Mouse (Mus musculus) myocyte (in vitro differentiated cells): ENCODE data around the gene Snx30. TPM values are rescaled to one million over a fixed set of nuclear protein-coding genes. Genes with fewer than 3 reads are reported as not detected.

Experiments
- H3K27me3 ChIP-seq: one replicate; pipeline ENCODE4 v1.6.1; 2011; ENCODE audit not compliant: control insufficient read depth, insufficient read depth, insufficient read length
- H3K36me3 ChIP-seq: one replicate; pipeline ENCODE4 v1.6.1; 2011; ENCODE audit not compliant: control insufficient read depth, insufficient read depth
- H3K4me2 ChIP-seq: one replicate; pipeline ENCODE4 v1.6.1; 2011; ENCODE audit warnings: low read depth, control low read depth
- H3K4me3 ChIP-seq: one replicate; pipeline ENCODE4 v1.5.1; 2011; ENCODE audit warnings: mild to moderate bottlenecking, control low read depth, moderate library complexity
- H3K79me2 ChIP-seq: one replicate; pipeline ENCODE4 v1.6.1; 2011; ENCODE audit not compliant: control insufficient read depth, insufficient read depth
- H3ac ChIP-seq: one replicate; pipeline ENCODE4 v1.6.1; 2011; ENCODE audit not compliant: control insufficient read depth, insufficient read length
- CEBPB ChIP-seq: IDR thresholded peaks from 2 replicates; pipeline ENCODE4 v1.6.1; 2011; ENCODE audit warnings: mild to moderate bottlenecking, moderate library complexity; ENCODE audit not compliant: poor library complexity, insufficient read depth, severe bottlenecking
- E2F4 ChIP-seq: IDR thresholded peaks from one replicate; pipeline ENCODE4 v1.6.1; 2011; ENCODE audit warnings: mild to moderate bottlenecking, control low read depth, moderate library complexity; ENCODE audit not compliant: insufficient read depth
- MAX ChIP-seq: IDR thresholded peaks from one replicate; pipeline ENCODE4 v1.6.1; 2011; ENCODE audit warnings: low read depth, mild to moderate bottlenecking, control low read depth
- MYOD1 ChIP-seq, 3 experiments: IDR thresholded peaks; one replicate each; pipeline ENCODE4 v1.6.1; 2011; ENCODE audit warnings: control low read depth in 2 of 3, low read depth in 2 of 3, mild to moderate bottlenecking in 2 of 3, moderate library complexity in 1 of 3; ENCODE audit not compliant: insufficient read length in 2 of 3, control insufficient read depth in 1 of 3
- MYOG ChIP-seq, 3 experiments: IDR thresholded peaks; one replicate each; pipeline ENCODE4 v1.6.1; 2011; ENCODE audit warnings: control low read depth in 2 of 3, low read depth in 2 of 3, mild to moderate bottlenecking in 2 of 3; ENCODE audit not compliant: insufficient read length in 2 of 3, control insufficient read depth in 1 of 3, insufficient read depth in 1 of 3
- POLR2A ChIP-seq: IDR thresholded peaks from one replicate; pipeline ENCODE4 v1.6.1; 2011; ENCODE audit warnings: low read depth, mild to moderate bottlenecking, control low read depth, moderate library complexity; ENCODE audit not compliant: insufficient read length
- POLR2AphosphoS2 ChIP-seq: IDR thresholded peaks from one replicate; pipeline ENCODE4 v1.6.1; 2011; ENCODE audit warnings: low read depth, control low read depth; ENCODE audit not compliant: insufficient read length
- REST ChIP-seq: IDR thresholded peaks from one replicate; pipeline ENCODE4 v1.6.1; 2011; ENCODE audit warnings: mild to moderate bottlenecking, control low read depth, moderate library complexity; ENCODE audit not compliant: insufficient read depth, insufficient read length
- SRF ChIP-seq: IDR thresholded peaks from one replicate; pipeline ENCODE4 v1.6.1; 2011; ENCODE audit warnings: low read depth; ENCODE audit not compliant: control insufficient read depth, insufficient read length
- TCF12 ChIP-seq: IDR thresholded peaks from one replicate; pipeline ENCODE4 v1.6.1; 2011; ENCODE audit warnings: mild to moderate bottlenecking, control low read depth; ENCODE audit not compliant: poor library complexity, insufficient read depth, severe bottlenecking
- TCF3 ChIP-seq: IDR thresholded peaks from one replicate; pipeline ENCODE4 v1.6.1; 2011; ENCODE audit warnings: low read depth, control low read depth; ENCODE audit not compliant: insufficient read length
- USF1 ChIP-seq: IDR thresholded peaks from one replicate; pipeline ENCODE4 v1.6.1; 2011; ENCODE audit warnings: low read depth, mild to moderate bottlenecking, control low read depth, moderate library complexity
- polyA plus RNA-seq: library from polyadenylated mRNA; unstranded; fragments of >200 nt; fragmentation: generic; extraction: Trizol; gene quantifications from one replicate; pipeline ENCODE4 v1.2.1, GENCODE M21; 2012; ENCODE audit warnings: missing spikeins

Snx30 gene
- polyA plus RNA-seq, 1 experiment, result 2.6 TPM

DNA sequence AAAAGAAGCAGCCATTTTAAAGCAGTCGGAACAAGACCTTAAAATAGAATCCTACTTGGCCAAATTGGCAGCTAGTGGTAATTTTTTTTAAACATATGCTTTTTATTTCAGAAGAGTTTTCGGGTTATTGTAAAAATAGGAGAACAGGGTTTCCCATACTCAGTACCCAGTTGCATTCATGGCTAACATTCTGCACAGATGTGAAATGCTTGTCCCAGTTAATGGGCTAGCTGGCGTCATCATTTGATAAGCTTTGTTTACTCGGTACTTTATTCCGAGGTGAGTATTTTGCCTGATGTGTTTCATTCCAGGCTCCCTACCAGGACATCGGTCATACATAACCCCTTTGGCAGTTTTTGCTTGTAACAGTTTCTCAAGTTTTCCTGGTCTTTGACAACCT, 64.8 kb downstream of the Snx30 start:
- H3K4me3 ChIP-seq, result no peak overlapping the region
- peak overlapping the region; percentile 48 for H3K4me2 ChIP-seq

DNA sequence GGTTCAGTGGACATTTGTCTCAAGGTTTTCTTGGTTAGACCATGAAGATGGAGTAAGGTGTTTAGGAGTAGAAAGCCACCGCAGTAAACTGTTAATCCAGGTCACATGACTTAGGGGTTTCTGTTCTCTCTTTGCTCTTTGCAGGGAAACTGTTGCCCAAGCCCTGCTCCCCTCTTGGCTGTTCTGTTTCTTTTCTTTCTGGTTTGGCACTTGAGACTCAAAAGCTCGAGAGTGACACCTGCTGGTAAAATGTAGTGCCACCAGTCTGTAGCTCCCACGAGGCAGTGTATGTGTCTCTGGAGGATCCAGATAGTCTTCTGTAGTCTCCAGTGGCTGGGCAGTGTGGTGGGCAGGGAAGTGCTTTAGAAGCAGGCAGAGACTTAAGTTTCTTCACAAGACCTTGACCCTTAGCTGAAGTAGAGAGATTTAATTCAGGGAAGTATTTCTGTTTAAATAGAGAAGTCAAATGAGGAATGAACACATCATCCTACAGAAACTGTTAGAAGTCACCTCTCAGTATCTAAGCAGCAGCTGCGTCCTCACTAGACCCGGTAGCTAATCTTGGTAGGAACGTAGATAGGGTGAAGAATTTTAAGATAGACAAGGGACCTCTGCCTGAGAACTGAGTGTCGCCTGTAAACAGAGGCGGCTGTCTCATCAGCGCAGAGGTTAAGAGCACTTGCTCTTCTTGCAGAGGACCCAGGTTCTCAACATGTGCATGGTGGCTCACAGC, 65.4 kb downstream of the Snx30 start:
- Histone ChIP-seq H3K36me3 (no peaks in the 10 kb centered on the region), H3K4me2 (peak overlapping the region; percentile 14), H3K4me3 (no peak overlapping the region), H3ac (no peak overlapping the region), H3K79me2 (no peaks in the 10 kb centered on the region), H3K27me3 (no peaks in the 10 kb centered on the region)
- no peak for TF ChIP-seq SRF
- TF ChIP-seq MAX, result no peak
- no peak for TF ChIP-seq E2F4
- no peak for TF ChIP-seq MYOD1 (IDR thresholded peaks at IDR 0.05; ENCODE audit: control insufficient read depth in 1 of 3, insufficient read length in 2 of 3, low read depth in 2 of 3)
- TF ChIP-seq POLR2A, result no peak
- TF ChIP-seq POLR2AphosphoS2, result no peak
- TF ChIP-seq REST, result no peak
- no peak for TF ChIP-seq USF1
- TF ChIP-seq CEBPB, result no peak
- TF ChIP-seq TCF12, result no peak
- TF ChIP-seq TCF3, result no peak
- TF ChIP-seq MYOG (IDR thresholded peaks at IDR 0.05; ENCODE audit: control insufficient read depth in 1 of 3, insufficient read depth in 1 of 3, insufficient read length in 2 of 3, low read depth in 2 of 3), result no peak

More for the DNA sequence above, 64.8 kb downstream of the Snx30 start:
- TF ChIP-seq MYOG (IDR thresholded peaks at IDR 0.05; ENCODE audit: control insufficient read depth in 1 of 3, insufficient read depth in 1 of 3, insufficient read length in 2 of 3, low read depth in 2 of 3) (no peak), POLR2A (no peak), USF1 (no peak), SRF (no peak), POLR2AphosphoS2 (no peak), MAX (no peak), REST (no peak), TCF12 (no peak), MYOD1 (IDR thresholded peaks at IDR 0.05; ENCODE audit: control insufficient read depth in 1 of 3, insufficient read length in 2 of 3, low read depth in 2 of 3) (no peak), E2F4 (no peak), CEBPB (no peak)
- Histone ChIP-seq H3K36me3 (no peaks in the 10 kb centered on the region), H3K79me2 (no peaks in the 10 kb centered on the region), H3ac (no peak overlapping the region), H3K27me3 (no peaks in the 10 kb centered on the region)

DNA sequence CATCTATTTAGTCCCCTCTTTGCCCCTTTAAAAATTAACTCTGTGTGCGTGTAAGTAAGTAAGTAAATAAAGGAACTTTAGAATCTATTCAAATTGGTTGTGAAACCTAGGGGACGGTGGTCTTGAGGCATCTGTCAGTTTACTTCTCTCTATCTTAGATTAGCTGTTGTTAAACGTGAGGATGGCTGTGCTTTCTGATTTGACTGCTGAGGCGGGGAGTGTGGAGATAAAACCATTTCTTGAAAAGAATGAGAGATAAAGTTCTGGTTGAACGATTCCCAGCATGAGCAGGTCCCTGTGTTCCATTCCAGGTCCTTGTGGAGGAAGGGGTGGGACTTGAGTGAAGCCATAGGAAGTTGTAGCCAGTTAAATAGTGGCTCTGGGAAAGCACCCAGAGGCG, 67.6 kb downstream of the Snx30 start:
- H3K4me3 ChIP-seq, result no peak overlapping the region
- H3K79me2 ChIP-seq, result no peaks in the 10 kb centered on the region
- no peaks in the 10 kb centered on the region for H3K27me3 ChIP-seq
- peak overlapping the region; percentile 3 for H3K4me2 ChIP-seq
- TF ChIP-seq TCF12 (no peak), POLR2AphosphoS2 (no peak), MYOD1 (IDR thresholded peaks at IDR 0.05; ENCODE audit: control insufficient read depth in 1 of 3, insufficient read length in 2 of 3, low read depth in 2 of 3) (no peak), CEBPB (no peak), E2F4 (no peak), USF1 (no peak), POLR2A (no peak), REST (no peak), TCF3 (no peak), MAX (no peak), SRF (no peak), MYOG (IDR thresholded peaks at IDR 0.05; ENCODE audit: control insufficient read depth in 1 of 3, insufficient read depth in 1 of 3, insufficient read length in 2 of 3, low read depth in 2 of 3) (no peak)
- no peaks in the 10 kb centered on the region for H3K36me3 ChIP-seq
- no peak overlapping the region for H3ac ChIP-seq

DNA sequence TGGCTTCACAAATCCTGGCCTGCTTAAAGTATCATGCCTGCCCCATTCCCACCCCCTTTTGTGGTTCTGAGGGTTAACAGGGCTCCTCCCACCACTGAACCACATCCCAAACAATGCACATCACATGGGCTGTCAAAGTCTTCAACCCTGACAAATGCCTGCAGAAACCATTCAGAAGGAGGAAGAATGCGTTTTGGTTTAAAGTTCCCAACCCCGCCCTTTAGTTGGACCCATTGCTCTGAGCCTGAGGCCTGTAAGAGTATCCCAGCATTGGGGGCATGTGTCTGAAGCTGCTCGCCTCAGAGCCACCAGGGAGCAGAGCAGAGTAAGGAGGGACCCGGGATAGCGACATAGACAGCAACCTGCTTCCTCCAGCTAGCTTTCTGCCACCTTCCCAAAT, 68.2 kb downstream of the Snx30 start:
- Histone ChIP-seq H3K27me3 (no peaks in the 10 kb centered on the region), H3ac (no peak overlapping the region), H3K4me3 (no peak overlapping the region), H3K4me2 (no peak overlapping the region), H3K79me2 (no peaks in the 10 kb centered on the region), H3K36me3 (no peaks in the 10 kb centered on the region)
- no peak for TF ChIP-seq POLR2A
- no peak for TF ChIP-seq TCF12
- TF ChIP-seq MAX, result no peak
- TF ChIP-seq USF1, result peak; percentile 46
- TF ChIP-seq TCF3, result no peak

DNA sequence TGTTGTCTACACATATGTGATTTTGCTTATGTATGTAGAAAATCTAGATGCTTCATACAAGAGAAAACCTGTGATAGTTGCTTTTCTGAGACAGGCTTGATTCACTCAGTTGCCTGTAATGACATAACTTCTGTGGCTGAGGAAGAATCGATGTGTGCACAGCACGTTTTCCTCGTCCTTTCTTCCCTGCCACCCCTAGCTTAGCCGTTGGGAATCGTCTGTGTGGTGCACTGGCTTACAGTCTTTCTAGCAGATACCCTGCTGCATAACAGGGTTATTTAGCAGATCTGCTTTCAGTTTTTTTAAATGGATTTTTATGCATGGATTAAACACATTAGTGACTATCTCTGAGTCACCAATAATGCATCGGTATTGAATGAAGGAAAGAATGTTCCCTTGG, 70.9 kb downstream of the Snx30 start:
- Histone ChIP-seq H3K36me3 (no peaks in the 10 kb centered on the region), H3ac (no peak overlapping the region), H3K27me3 (no peaks in the 10 kb centered on the region), H3K4me2 (no peak overlapping the region), H3K4me3 (no peak overlapping the region), H3K79me2 (no peaks in the 10 kb centered on the region)
- no peak for TF ChIP-seq SRF
- no peak for TF ChIP-seq POLR2AphosphoS2
- TF ChIP-seq TCF12, result no peak
- no peak for TF ChIP-seq POLR2A
- no peak for TF ChIP-seq MYOG (IDR thresholded peaks at IDR 0.05; ENCODE audit: control insufficient read depth in 1 of 3, insufficient read depth in 1 of 3, insufficient read length in 2 of 3, low read depth in 2 of 3)
